Mouse (Mus musculus) gastrocnemius, postnatal 14 days (tissue): ENCODE measurements around the gene Drosha. TPM values are rescaled to one million over a fixed set of nuclear protein-coding genes. Genes with fewer than 3 reads are reported as not detected.

Source experiments
- DNase-seq: peaks from one replicate; pipeline ENCODE4 v3.0.0; 2021; ENCODE audit warnings: mixed read lengths
- intact Hi-C: fragments of 180-260 bp; cut with DNase I; formaldehyde crosslinking; loops from one replicate; pipeline ENCODE4 v1.15.1; 2025; ENCODE audit warnings: low total_unique reads
- total RNA-seq, 2 experiments: library from RNA; stranded (reverse); gene quantifications; 2 replicates each; pipeline ENCODE4 v1.2.3; 2021

Gene Drosha
- total RNA-seq, 2 experiments from 2014 or later = 22.4 to 25.7 TPM

DNA sequence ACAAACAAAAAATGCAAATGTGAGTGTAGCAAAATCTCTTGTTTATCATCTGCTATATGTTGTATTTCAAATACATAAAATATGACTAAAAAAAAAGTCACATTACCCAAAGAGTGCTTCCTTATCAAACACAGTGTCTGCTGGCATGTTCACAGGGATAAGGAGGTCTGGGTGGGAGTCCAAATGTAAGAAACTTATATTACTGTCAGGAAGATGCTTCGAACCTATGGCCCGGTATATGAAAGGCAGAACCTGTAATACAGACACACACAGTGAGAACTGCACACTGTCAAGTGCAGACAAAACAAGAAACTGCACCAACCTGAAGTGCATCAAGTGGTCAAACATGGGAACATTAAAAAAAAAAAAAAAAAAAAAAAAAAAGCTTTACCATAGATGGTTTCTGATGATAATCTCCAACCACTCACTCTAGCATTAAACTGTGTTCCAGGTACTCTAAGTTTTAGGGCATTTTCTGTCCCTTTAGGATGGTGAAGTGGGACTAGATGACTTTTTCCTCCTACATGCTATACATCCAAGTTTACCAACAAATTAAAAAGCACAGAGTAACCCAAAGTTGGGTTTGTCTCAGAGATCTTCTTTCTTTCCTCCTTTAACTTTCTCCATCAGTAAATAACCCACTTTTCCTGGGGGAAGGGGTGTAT, 1.0 kb upstream of the Drosha start:
- intact Hi-C loops = no loop called here
- DNase-seq = no peak

DNA sequence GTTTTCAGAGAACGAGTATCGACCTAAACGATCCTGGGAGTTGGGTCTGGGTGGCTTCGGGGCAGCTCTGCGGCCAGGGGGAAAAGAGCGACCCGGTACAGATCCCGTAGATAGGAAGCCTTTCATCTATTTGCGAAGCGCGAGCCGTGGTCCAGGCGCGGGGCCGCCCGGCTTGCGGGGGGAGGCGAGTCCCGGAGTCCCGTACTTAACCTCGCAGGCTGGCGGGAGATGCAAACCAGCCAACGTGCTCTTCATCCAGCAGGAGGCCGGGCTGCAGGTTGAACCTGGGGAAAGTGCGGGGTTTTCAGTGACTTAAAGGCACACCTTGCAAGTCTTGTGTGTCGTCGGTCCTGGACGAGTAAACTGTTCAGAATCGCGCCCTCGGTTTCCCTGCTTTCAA, 350 bp downstream of the Drosha start:
- intact Hi-C loops = no loop called here

DNA sequence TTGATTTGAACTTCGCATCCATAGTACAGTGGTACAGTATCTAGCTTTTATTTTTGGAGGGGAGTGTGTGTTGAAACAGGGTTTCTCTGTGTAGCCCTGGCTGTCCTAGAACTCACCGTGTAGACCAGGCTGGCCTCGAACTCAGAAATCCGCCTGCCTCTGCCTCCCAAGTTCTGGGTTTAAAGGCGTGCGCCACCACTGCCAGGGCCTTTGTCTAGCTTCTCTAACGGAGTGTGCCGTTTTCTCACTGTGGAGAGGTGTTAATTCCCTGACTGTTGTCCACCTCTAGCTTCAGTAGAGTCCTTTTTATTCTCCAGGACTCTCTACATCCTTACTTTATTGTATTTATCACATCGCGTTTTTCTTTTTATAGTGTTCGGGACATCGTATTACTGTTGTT, 793 bp downstream of the Drosha start:
- DNase-seq = no peak
- intact Hi-C loops = no loop called here

More for the DNA sequence above, 350 bp downstream of the Drosha start:
- no peak for DNase-seq

DNA sequence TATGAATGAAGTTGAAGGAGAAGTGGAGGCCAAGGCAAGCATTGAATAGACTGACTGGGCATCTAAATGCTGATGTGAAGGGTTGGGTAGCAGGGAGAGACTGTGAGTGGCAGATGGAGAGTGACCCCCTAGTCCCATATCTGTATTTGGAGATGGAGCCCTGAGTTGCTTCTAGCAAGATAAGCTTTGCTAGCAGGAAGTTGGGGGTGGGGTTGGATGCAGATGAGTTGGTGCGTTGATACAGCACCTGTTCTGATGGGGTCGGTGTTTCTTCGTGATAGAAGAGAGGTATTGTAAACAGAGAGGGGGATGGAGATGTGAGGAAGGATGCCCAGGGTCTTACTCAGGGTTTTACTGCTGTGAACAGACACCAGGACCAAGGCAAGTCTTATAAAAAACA, 5.3 kb downstream of the Drosha start:
- intact Hi-C loops = no loop called here
- no peak for DNase-seq

DNA sequence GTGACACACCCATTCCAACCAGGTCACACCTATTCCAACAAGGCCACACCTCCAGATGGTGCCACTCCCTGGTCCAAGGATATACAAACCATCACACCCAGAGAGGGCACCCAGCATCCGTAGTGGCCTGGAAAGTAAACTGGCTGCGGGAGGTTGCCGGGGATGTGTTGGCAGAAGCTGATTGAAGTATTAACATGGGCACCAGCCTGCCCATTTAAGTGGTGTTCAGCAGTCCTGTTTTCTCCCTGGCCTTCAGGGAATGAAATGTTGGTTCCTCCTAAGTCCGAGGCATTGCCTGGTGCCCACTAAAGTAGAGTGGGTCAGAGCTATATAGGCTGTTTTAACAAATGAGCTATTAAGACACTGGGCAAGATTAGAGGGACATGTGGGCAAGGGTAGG, 8.0 kb downstream of the Drosha start:
- intact Hi-C loops = no loop called here
- no peak for DNase-seq

DNA sequence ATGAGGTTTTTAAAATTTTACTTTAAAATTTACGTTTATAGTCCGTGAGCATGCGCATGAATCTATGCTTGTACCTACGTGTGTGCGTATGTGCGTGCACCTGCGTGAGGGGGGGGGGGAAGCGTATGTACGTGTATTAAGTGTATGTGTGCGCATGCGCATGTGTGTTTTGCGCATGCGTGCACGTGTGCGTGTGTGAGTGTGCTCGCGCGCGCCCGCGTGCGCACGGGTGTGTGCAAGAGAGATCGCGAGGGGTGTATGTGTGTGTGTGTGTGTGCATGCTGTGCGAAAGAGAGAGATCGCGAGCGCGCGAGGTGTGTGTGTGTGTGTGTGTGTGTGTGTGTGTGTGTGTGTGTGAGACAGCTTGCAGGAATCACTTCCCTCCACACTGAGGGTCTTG, 8.8 kb downstream of the Drosha start:
- DNase-seq = no peak
- intact Hi-C loops = no loop called here

DNA sequence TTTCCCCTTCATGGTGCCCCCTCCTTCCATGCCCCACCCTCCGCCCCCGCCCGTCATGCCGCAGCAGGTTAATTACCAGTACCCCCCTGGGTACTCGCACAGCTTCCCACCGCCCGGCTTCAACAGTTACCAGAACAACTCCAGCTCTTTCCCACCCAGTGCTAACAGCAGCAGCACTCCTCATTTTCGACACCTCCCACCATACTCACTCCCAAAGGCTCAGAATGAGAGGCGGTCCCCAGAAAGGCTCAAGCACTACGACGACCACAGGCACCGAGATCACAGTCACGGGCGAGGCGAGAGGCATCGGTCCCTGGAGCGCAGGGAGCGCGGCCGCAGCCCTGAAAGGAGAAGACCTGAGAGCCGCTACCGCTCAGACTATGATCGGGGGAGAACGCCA, 9.6 kb downstream of the Drosha start:
- intact Hi-C loops = no loop called here
- no peak for DNase-seq

DNA sequence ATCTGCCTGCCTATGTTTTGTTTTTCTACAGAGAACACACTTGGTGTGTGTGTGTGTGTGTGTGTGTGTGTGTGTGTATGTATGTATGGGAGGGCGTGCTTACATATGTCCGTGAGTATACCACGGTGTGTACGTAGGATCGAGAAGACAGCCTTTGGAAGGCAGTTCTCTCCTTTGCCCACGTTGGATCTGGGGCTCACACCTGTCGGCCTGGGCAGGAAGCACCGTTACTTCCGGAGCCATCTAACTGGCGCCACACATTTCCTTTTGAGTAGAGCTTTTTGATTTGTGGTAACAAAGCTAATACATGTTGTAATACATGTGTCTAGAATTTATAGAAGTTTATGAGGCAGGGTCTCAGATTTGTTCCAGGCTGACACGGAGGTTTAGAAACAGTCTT, 16.1 kb downstream of the Drosha start:
- intact Hi-C loops = no loop called here
- DNase-seq = no peak

DNA sequence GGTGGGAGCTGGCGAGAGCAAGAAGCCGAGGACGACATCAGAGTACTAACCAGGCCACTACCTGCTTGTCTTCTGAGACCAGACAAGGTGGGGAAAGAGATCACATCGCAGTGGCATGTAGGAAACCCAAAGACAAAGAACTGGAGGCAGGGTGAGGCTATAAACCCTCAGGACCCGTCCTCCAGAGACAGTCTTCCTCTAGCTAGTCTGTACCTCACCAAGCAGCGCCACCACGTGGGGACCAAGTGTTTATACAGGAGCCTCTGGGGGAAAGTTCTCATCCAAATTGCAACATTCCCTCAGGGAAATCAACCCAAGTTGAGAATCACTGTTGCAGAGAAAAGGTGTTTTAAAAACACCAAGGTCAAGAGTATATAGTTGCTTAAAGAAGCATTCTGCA, 18.2 kb downstream of the Drosha start:
- intact Hi-C loops = no loop called here
- DNase-seq = no peak

DNA sequence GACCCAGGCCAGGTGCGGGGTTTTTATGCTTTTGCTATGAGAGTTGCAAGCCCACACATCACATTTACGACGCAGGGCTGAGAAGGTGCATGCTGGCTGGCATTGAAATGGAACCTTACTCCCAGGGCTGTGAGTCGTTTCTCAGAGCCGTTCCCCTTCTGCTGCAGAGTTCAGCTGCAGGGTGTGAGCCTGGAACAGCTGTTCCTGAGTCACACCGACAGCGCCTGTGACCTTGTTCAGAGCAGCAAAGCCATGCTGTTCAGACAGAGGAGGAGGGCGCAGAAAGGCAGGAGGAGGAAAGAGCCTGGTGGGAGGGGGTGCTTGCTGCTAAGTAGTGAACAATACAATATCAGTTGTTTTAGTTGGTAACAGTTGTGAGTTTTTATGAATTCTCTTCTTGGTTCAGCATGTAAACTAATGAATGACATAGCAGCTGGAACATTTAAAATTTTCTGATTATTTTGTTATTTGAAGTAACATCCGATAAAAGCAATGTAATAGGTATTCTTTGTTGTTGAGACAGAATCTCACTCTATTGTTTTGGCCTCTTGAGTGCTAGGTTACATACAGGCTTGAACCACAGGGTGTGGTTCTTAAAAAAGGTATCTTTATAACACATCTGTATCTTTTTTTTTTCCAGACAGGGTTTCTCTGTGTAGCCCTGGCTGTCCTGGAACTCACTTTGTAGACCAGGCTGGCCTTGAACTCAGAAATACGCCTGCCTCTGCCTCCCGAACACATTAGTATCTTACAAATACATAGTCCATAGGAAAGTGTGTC, 23.8 kb downstream of the Drosha start:
- intact Hi-C loops = no loop called here
- peak; percentile 22 for DNase-seq

DNA sequence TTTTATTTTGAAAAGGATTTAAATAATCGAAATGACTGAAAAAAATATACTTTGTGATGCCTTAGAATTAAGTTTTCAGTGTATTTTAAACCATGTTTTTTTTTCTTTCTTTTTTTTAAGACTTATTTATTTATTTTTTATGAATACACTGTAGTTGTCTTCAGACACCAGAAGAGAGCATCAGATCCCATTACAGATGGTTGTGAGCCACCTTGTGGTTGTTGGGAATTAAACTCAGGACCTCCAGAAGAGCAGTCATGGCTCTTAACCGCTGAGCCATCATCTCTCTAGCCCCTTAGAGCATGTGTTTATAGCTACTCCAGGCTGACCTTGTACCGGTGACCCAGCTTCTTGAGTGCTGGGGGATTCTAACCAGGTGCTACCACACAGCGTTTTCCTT, 24.8 kb downstream of the Drosha start:
- no peak for DNase-seq

DNA sequence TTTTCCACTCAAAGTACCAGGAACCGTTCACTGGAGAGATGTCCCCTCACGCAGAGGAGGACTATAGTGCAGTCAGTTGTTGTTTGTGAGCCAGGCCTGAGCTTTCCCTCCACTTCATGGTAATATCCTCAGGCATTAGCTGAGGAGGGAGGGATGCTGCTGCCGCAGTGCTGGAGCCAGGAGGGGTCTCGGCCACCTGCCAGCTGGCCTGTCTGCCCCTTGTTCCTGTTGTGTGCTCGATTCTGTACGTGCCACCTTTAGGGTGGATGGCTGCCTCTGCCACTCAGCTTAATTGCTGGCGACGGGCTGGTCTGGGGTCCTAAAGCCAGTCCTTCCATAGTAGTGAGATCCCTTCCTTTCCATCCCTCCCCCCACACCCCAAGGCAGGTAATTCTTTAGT, 28.9 kb downstream of the Drosha start:
- intact Hi-C loops = no loop called here
- no peak for DNase-seq

More for the DNA sequence above, 24.8 kb downstream of the Drosha start:
- intact Hi-C loops = no loop called here

DNA sequence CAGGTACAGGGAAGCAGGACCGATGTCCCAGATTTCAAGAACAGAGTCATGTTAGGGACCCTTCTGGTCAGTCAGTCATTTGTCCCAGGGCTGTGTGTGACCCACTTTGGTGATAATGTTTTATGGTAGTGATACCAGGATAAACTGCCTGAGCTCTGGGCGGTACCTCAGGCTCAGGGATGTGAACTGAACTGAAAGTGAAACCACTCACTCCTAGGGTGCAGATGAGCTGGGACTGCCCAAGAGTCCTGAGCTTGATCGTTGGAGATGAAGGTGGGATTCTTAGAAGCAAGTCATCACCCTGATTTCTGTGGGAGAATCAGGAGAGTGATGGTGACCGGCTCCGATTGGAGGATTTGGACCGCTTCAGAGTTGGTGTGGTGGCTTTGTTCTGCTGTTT, 32.2 kb downstream of the Drosha start:
- intact Hi-C loops = no loop called here
- no peak for DNase-seq

DNA sequence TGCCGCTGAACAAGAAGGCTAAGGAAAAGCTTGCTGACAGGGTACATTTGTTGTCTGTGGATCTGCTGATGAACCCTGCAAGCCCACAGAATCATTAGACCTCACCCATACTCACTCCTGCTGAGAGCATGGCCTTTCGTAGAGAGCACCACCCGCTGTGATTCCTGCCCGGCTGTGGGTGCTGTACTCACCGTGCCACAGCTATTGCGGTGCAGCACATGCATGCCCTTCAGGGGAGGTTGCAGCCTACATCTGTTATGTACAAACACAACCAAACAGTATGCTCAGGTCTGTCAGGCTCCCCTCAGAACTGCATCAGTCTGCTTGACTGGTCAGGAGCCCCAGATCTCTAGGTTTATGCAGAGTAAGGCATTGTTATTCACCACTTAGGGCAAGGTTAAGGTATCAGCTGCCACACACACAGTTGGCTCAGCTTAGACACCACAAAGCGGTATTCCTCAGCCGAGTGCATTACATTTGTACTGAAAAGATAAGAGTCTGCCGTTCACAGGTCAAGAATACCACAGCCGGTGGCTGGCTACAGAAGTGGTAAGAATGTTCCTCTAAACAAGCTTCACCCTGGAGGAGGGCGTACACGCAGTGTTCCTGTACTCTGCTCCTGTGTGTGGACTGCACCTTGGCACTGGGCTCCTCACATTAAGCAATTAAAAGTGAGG, 33.4 kb downstream of the Drosha start:
- intact Hi-C loops = no loop called here
- DNase-seq = no peak

DNA sequence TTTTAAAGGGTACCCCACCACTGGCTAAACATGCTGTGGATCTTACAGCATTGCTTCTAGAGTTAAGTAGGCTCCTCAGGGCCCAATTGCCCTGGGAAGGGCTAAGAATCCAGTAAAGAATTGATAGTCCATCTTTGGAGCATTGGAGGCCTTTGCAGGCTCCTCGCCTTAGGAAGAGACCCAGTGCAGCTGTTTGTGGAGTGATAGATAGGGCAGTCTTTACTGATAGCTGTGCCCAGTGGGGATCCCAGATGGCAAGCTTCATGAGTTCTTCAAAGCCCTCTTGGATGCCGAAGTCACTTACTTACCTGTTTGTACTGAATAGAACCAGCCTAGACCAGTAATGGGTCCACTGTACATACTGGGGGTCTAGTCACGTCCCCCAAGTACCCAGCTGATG, 34.0 kb downstream of the Drosha start:
- no peak for DNase-seq
- intact Hi-C loops = no loop called here

DNA sequence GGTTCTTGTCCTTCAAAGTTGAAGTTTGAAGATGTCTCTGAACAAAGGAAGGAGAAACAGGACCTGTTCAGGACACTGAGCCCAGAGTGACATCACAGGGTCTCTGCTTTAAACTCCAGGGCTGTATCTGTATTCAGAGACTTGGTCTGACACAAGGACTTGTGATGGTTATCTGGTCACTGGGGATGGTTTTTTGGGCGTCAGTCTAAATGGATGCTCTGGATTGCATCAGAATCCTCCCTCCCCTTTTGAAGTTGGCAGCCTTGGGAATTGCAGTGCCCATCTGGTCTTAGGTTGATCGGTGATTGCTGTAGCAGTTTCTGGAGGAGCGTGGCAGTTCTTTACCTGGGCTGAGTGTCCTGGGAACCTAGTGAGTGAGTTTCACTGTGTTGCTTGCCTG, 37.4 kb downstream of the Drosha start:
- intact Hi-C loops = no loop called here
- no peak for DNase-seq

DNA sequence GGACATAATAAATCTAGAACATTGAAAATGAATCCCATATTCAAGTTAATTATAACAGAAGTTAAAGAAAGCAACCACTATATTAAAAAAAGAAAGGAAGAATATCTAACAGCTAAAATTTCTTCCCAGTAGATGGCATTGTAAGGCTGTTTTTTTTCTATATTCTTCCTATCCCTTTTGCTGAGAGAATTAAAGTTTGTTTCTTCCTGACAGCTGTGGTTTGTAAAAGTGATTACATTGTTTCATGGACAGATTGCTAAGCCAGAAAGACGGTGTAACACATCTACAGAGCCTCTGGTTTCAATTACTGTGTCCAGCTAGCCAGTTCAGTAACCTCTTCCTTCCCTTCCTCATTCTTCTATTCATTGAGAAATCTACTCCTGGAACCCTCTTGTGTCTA, 39.1 kb downstream of the Drosha start:
- intact Hi-C loops = no loop called here
- DNase-seq = no peak

DNA sequence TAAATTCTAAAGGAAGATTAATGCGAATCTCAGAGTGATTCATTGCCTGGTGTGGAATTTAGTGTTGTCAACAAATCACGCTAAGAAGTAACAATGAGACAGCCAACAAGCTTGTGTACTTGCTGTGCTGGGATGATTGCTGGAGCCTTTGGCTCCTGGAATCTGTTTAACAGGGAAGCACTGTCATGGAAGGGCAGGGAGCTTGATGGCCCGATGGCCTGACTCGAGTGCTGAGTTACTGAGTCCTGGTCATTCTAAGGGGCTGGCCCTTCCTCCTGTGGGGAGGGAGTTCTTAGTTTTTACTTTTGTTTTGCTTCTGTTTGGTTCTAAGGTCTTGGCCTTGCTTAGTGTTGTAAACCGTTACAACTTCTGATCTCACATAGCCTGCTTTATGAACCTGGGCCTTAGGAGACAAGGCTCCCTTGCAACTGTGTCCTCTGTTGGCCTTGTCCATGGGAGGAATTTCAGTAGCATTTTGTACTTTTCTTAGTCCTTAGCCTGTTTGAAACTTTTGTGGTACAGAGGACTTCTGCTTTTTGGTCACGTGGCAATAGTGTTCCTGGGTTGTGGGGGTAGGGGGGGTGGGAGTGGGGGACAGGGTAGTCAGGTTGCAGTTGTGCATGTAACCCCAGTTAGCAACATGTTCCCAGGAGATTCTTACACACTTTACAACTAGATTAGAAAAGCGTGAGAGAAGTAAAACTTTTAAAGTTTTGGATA, 41.1 kb downstream of the Drosha start:
- intact Hi-C loops = no loop called here

DNA sequence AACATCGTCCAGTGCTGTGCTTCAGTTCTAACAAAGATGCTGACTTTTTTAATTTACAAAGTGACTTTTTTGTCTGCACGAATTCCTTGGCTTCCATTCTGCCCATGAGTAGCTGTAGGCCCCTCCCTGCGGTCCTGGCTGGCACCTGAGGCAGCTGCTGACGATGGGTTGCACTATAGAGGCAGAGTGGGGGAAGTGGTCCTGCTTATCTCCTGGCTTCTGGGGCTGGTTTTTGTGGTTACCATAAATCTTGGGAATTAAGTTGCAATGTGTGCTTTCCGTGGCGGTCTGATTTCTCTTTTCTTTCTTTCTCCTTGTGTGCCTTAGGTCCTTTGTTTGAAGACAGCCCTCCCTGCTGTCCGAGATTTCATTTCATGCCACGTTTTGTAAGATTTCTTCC, 42.7 kb downstream of the Drosha start:
- intact Hi-C loops = no loop called here
- DNase-seq = no peak

More for the DNA sequence above, 41.1 kb downstream of the Drosha start:
- no peak for DNase-seq

DNA sequence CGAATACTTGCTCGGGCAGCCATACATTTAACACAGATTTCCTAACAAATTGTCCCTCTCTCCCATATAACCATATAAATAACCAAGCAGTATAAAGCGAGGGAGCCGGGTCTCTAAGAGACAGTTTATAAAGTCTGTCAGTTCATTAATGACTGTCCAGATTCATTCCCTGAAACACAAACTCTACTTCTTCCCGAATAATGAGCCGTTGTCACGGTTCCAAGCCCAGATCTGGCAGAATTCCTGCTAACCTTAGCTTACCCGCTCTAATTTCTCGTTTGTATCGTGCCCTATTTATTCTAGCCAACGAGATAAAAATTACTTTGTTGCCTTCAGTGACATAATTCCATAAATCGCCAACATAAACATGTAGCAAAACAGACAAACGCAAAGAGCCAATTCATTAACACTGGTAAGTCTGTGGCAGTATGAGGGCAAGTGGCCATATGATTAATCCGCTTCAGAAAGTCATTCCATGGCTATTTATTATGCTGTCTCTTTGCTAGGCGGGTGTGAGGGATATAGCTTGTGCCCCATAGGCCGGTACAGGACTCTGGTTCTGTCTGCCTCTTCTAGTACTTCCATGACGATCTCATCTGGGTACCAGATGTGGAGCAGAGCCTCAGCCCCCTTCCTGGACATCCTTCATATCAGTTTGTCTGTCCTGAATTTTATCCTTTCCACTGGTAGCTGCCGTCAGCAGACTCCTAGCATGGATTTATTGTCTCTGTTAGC, 51.0 kb downstream of the Drosha start:
- intact Hi-C loops = no loop called here
- no peak for DNase-seq
